Mouse (Mus musculus) urinary bladder, postnatal 25 days (tissue): ENCODE results near the gene Nfe2l3.

Experiments used
- DNase-seq: peaks from one replicate; pipeline ENCODE4 v3.0.0; 2022; ENCODE audit warnings: low spot score

The Nfe2l3 gene

DNA sequence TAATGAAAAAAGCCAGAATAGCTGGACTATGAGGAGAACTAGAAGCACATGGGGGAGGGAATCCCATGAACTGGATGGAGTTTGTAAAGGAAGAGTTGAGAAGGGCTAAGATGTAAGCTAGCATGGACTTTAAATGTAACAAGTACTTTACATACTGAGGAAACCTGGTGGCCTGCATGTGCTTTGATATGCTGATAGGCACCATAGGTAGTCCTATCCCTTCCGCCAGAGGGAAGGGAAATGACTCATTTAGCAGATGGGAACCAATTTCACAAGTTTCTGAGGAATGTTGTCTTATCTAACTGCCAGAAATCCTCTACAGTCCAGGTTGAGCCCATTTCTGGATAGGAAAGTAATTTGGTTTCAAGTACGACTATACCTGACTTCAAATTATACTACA lies 53.2 kb downstream of the Nfe2l3 start:
- DNase-seq, result no peak

- DNase-seq, result no peak
Observed at GRCm38 (mm10) chr6:51486076-51486710, 53.7 kb downstream of the Nfe2l3 start.

- no peak for DNase-seq
Observed at GRCm38 (mm10) chr6:51486731-51487130, 54.3 kb downstream of the Nfe2l3 start.

DNA sequence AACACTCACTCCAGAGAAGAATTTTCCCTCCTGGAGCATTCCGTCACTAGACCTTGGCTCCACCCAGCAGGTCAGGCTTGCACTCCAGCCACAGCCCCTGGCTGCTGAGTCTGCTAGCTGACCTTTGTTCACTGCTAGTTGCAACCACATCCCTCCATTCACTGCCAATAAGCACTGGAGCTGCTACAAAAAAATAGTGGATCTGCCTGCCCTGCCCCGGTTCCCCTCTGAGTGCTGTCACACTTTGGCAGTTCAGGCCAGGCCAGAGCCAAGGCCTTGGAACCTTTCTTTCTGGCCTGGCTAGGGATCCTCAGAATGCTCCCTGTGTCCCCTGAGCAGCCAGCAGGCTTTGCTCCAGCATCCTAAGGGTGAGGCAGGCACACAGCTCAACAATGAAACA lies 57.3 kb downstream of the Nfe2l3 start:
- DNase-seq, result no peak

DNA sequence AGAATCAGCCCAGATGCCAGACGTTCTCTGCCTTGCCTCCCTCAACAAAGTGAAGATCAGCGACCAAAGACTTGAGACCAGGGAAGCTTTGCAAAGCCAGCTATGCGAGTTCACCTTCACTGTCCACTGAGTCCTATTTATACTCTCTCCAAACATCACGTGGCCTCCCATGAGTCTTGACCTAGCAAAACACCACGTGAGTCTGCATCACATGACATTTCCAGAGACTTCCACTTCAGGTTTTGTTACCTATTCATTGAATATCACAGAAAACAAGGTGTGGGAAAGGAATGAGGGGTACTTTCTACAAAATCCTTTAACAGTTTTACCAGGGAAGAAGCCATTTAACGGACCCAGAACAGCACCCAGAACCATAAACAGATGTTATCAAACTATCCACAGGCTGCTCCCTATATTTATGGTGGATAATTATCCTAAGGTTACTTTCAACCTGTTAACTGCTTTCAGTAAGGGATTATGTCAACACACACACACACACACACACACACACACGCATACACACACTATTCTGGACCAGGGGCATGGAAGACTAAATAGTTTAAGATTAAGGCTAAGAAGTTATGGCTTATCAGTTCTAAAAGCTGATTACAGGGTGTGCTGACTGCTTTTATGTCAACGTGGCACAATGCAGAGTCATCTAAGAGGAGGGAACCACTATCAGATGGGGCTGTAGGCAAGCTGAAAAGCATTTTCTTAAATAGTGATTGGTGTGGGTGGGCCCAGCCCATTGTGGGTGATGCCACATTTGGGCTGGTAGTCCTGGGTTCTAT lies 65.0 kb downstream of the Nfe2l3 start:
- DNase-seq, result no peak

GRCm38 (mm10) chr6:51505671-51506070 lies 73.2 kb downstream of the Nfe2l3 start:
- no peak for DNase-seq

DNA sequence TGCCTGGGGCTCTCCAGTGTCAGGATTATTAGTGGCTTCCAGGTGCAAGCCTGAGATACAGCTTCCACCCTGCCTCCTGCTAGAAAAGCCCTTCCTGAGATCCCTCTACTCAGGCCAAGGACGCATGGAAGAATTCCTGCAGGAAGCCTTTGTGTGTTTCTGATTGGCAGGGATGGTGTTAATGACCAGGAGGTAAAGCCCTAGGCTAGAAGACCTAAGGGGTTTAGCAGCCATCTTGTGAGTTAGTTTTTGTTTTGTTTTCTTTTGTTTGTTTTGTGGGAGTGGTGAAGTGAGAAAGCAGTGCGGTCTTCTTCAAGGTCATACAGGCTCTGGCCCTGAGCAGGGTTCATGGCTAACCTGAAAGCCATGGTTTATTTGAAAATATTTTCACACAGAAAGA lies 75.1 kb downstream of the Nfe2l3 start:
- DNase-seq, result no peak
